Mouse (Mus musculus) brain, embryonic 14.5 days (tissue): ENCODE measurements at regions not wholly inside any gene's neighbourhood (a gene's known extent, or its start where the extent isn't known, plus 50 kb on each side); places are given as distances from the start of the nearest gene placed in this dataset.
A peak's percentile ranks its signal among the peaks of the same experiment; 100 is the strongest.

Source experiments
- DNase-seq: peaks from one replicate; pipeline ENCODE4 v3.0.0-alpha.2; 2011; ENCODE audit warnings: low read depth
- CTCF ChIP-seq: fragments of 200-500 bp; IDR thresholded peaks from 2 replicates; pipeline ENCODE4 v1.5.1; 2012; ENCODE audit warnings: inconsistent platforms, mild to moderate bottlenecking, moderate library complexity, borderline replicate concordance; ENCODE audit not compliant: insufficient read depth, insufficient read length; ENCODE audit errors: extremely low read depth
- POLR2A ChIP-seq: fragments of 200-500 bp; IDR thresholded peaks from 2 replicates; pipeline ENCODE4 v1.6.1; 2012; ENCODE audit warnings: mild to moderate bottlenecking, inconsistent platforms, borderline replicate concordance; ENCODE audit not compliant: poor library complexity, insufficient read depth, insufficient read length, severe bottlenecking; ENCODE audit errors: extremely low read depth

DNA sequence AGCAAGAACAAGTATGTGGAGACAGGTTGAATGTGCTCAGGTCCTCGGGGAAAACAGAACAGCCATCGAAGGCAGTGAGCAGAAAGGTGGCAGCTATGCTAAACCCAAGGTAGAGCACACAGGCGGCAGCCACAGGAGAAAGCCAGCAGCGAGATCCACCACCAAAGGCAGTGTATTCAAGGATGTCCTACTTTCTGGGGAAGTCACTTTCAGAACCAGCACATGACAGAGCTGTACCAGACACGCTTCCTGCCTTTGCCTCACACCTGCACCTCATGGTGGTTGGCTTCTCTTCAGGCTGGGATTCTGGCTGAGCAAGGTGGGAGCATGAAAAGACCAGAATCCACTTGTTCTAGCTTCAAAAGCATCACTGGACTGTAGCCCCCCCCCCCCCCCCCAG is 168.0 kb downstream of the Cdh26 start:
- TF ChIP-seq CTCF: no peak
- no peak for TF ChIP-seq POLR2A

GRCm38 (mm10) chr2:178598836-178599235 is 168.5 kb downstream of the Cdh26 start:
- DNase-seq: no peak
- TF ChIP-seq CTCF: no peak
- TF ChIP-seq POLR2A: no peak

More for the DNA sequence above, 168.0 kb downstream of the Cdh26 start:
- no peak for DNase-seq

DNA sequence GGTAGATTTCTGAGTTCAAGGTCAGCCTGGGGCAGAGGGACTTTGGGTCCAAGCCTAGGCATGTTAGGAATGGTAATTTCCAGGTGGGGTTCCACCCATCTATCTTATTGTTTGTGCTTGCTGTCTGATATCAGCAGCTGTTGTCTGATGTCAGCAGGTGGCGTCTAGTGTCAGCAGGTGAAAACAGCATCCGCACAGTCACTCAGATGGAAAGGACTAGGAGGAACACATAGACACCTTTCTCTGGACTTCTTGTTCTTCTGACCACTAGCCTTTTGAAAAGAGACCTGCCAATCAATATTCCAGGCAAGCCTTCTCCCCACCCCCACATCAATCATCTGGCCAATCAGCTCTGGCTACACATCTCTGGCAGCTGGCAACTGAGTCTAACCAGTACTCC is 173.1 kb downstream of the Cdh26 start:
- no peak for TF ChIP-seq CTCF
- no peak for TF ChIP-seq POLR2A
- no peak for DNase-seq

DNA sequence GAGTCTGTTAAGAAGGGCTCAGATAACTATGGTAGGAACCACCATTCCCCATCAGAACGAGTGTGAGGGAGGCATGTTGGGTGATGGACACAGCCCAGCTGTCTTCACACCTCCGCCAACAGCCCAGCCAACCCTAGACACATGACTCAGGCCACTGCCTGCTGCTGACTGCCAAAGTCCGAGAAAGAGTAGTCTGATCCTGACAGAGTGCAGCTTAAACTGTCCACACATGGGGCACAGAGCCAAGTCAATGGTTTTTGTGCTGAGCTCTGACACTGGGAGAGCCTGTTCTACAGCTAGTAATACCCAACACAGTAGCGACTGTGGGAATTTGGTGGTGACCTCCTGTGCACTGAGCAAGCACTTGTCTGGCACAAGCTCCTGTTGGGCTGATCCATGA is 176.4 kb downstream of the Cdh26 start:
- DNase-seq: peak; percentile 41
- TF ChIP-seq POLR2A: no peak
- no peak for TF ChIP-seq CTCF

DNA sequence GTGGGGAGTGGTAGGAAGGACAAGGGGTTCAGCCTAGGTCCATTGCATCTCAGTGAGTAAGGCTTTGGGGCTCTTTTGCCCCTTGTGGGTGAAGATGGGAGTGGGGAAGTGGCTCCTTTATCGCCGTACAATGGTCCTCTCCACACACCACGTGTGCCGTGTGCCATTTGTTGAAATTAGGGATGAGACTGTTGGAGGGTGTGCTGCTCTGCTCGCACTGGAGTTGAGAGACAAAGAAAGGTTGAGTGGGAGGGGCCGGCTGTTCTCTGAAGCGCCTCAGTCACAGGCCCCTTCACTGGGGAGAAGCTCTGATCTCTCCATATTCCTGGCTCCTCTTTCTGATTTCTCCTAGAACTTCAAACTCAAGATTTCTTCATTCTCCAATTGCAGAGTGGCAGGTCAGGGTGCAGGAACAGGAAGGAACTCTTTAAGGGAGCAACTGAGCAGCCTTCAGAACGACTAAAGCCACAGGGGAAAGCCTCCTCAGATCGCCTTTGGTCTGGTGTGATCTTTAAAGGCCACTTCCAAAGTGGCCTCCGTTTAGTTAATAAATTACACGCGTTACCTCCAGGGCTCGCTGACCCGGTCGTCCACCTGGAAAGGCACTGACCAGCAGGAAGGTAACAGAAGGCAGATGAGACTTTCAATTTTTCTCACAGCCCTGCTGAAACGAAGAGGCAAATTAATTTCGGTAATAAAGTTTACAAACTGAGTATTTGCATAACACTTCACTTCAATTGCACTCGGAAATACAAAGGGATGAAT is 180.1 kb downstream of the Cdh26 start:
- no peak for DNase-seq
- TF ChIP-seq POLR2A (no peak), CTCF (0 out of 2 replicates have a peak, but pooled peaks have one; percentile 1)

DNA sequence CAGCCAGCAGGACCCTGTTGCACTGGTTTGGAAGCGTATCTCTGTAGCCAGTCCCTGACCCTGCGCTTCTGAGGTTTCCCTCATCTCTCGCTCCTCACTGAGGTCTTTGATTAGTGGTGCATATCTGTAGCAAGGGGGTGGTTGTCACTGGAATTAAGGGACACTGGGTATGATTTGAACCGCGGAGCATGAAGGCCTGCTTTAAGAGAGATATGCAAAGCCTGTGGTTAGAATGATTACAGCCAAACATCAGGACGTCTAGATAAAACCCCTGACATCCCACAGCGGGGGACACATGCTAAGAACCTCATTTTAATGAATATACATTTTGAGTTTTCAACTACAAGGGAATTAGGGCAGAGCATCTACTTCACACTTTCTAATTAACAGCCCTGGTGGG is 184.4 kb downstream of the Cdh26 start:
- no peak for TF ChIP-seq CTCF
- TF ChIP-seq POLR2A: no peak
- peak; percentile 71 for DNase-seq

DNA sequence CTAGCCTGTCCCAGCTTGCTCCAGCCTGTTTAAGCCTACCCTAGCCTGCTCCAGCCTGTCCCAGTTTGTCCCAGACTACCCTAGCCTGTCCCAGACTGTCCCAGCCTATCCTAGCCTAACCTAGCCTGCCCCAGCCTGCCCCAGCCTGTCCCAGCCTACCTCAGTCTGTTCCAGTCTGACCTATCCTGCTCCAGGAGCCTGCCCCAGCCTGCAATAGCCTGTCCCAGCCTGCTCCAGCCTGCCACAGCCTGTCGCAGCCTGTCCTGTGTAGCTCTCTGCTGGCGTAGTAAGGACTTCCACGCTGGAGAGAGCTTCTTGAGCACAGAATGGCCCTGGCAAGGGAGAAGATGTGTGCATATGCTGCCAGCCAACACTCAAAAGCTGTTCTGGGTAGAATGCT is 192.5 kb downstream of the Cdh26 start:
- TF ChIP-seq CTCF: no peak
- TF ChIP-seq POLR2A: no peak
- no peak for DNase-seq

- no peak for TF ChIP-seq POLR2A
- no peak for TF ChIP-seq CTCF
- DNase-seq: peak; percentile 72
These were observed 194.1 kb downstream of the Cdh26 start for GRCm38 (mm10) chr2:178624475-178624874.

DNA sequence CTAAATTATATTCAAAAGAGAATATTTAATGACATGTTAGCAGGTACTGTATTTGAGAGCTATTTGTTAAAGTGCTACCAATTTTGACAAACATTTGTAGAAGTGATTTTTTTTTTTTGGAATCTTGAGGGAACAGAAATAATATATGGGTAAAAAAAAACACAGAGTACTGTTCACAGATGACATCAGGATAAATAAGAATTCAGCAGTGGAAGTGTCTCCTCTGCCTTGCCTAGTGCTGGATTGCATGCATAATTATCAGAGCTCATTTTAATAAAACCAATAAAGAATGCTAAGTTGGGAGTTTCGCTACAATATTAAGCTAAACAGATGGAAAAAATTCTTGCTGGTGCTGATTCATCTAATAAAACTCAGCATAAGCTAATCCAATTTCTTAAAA is 194.6 kb downstream of the Cdh26 start:
- TF ChIP-seq CTCF (no peak), POLR2A (no peak)
- peak; percentile 45 for DNase-seq

GRCm38 (mm10) chr2:178629756-178630155 is 199.4 kb downstream of the Cdh26 start:
- TF ChIP-seq CTCF: peak; percentile 93
- TF ChIP-seq POLR2A: no peak
- peak; percentile 63 for DNase-seq

DNA sequence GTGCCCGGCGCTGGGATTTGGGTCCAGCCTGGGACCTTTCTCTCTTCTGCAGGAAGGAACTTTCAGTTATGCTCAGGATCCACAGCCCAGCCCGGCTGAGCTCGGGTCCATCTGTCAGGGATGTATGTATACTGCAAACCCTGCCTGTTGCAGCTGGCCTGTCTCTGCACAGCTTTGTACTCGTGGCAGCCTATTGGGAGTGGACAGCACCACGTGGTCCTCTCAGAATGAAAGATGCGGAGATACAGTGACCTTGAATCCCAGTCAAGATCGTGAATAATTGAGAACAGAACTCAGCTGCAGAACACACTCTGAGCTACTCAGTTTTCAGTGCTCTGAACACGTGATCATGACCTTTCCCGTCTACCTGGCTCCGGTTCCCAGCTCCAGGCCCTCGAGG is 200.2 kb downstream of the Cdh26 start:
- DNase-seq: no peak
- TF ChIP-seq POLR2A (no peak), CTCF (no peak)

DNA sequence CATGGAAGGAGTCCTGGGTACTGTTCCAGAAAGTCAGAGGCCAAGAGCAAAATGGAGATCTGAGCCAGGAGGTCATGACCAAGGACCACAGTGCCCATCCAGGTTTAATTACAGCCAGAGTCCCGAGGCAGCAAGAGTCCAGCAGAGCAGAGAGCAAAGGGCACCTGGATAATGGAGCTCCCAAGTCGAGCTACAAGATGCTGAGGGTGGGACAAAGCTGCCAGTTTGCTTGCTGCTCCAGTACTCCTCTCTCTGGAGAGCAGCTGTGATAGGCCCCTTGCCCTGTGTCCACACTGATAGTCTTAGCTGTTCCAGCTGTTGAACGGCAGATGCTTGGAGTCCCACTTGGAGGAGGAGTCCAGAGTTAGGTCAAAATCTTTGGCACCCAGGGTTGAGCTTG is 201.0 kb downstream of the Cdh26 start:
- no peak for DNase-seq
- no peak for TF ChIP-seq CTCF
- TF ChIP-seq POLR2A: no peak

DNA sequence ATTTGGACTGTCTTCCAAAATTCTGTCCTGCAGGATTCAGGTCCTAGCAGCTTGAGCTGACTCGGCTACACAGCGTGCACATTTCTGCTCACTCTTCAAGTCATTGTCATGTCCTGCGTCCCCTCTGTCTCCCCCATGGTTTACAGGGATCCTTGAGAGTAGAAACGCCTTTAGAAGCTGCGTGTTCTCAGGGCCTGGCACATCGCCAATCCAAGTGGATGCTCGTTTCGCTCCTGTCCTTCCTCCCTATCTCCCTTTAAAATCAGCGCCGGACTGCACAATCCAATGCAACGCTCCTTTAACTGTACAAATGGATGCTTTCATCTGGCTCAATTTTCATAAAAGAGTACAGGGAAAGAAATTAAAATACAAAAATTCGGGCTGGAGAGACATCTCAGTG is 201.6 kb downstream of the Cdh26 start:
- TF ChIP-seq CTCF (no peak), POLR2A (no peak)
- DNase-seq: no peak
